Mouse (Mus musculus) ES-Bruce4 (cell line): Measurements from ENCODE around the gene Ndufs7. TPM values are rescaled to one million over a fixed set of nuclear protein-coding genes. Genes with fewer than 3 reads are reported as not detected.

Experiments used
- H3K27ac ChIP-seq: 2 replicates; pipeline ENCODE4 v1.5.1; 2012; ENCODE audit warnings: low read length, inconsistent platforms; ENCODE audit not compliant: insufficient read depth
- H3K27me3 ChIP-seq: 2 replicates; pipeline ENCODE4 v1.6.1; 2012; ENCODE audit warnings: mild to moderate bottlenecking, low read length, inconsistent platforms; ENCODE audit not compliant: control insufficient read depth, poor library complexity, insufficient read depth, severe bottlenecking
- H3K36me3 ChIP-seq: 2 replicates; pipeline ENCODE4 v1.6.1; 2012; ENCODE audit warnings: inconsistent platforms, mild to moderate bottlenecking, low read length, moderate library complexity; ENCODE audit not compliant: control insufficient read depth, poor library complexity, insufficient read depth, severe bottlenecking
- H3K4me1 ChIP-seq: one replicate; pipeline ENCODE4 v1.8.1; 2011; ENCODE audit warnings: low read length; ENCODE audit not compliant: control insufficient read depth, insufficient read depth
- H3K4me3 ChIP-seq: 2 replicates; pipeline ENCODE4 v1.5.1; 2011; ENCODE audit warnings: low read depth, mild to moderate bottlenecking, low read length
- H3K9ac ChIP-seq: 2 replicates; pipeline ENCODE4 v1.6.1; 2012; ENCODE audit warnings: low read depth, mild to moderate bottlenecking, inconsistent platforms; ENCODE audit not compliant: poor library complexity, severe bottlenecking
- H3K9me3 ChIP-seq: replicated peaks from 2 replicates; pipeline ENCODE4 v1.6.1; 2012; ENCODE audit warnings: mild to moderate bottlenecking, low read length, inconsistent platforms; ENCODE audit not compliant: control insufficient read depth, poor library complexity, insufficient read depth, severe bottlenecking
- CTCF ChIP-seq: IDR thresholded peaks from one replicate; pipeline ENCODE4 v1.8.1; 2011; ENCODE audit warnings: low read depth, low read length
- EP300 ChIP-seq: IDR thresholded peaks from 2 replicates; pipeline ENCODE4 v1.6.1; 2011; ENCODE audit warnings: low read depth, low read length; ENCODE audit not compliant: insufficient read depth
- POLR2A ChIP-seq: IDR thresholded peaks from one replicate; pipeline ENCODE4 v1.8.1; 2011; ENCODE audit warnings: low read length; ENCODE audit not compliant: insufficient read depth
- polyA plus RNA-seq: library from polyadenylated mRNA; stranded (reverse); fragments of >200 nt; gene quantifications from 2 replicates; pipeline ENCODE4 v1.2.4, GENCODE M21; 2011; ENCODE audit warnings: low read depth; ENCODE audit not compliant: missing spikeins, insufficient read depth, insufficient read length

Gene Ndufs7
- polyA plus RNA-seq = 63.9 and 72.8 TPM in 2 replicates

DNA sequence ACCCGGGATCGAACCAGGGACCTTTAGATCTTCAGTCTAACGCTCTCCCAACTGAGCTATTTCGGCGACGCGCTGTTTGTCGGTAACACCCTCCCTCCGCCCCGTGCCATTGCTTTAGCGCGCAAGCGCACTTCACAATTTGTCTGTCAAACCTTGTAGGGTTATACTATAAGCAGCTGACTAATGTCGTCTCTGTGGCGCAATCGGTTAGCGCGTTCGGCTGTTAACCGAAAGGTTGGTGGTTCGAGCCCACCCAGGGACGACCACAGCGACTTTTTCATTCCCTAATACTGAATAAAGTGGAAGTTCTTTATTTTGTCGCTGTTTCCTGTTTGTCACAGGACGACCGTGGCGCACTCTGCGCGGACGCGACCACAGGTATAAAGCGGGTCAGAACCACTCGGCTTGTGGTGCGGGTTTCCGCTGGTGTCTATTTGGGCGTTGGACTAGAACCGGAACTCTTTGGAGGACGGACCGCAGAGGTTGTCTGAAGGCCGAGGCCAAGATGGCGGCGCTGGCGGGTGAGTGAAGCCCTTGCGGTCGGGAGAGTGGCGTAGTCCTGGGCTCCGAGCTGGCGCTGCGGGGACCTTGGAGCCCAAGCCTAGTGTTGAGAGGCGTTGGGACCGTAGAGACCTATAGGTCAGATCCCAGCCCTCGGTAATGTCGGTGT lies at the start of gene Ndufs7:
Gene Ndufs7, plus strand, starts transcription at position 151 of the 670 bp plus-strand sequence.
- H3K9ac ChIP-seq = peak within 1 kb of the TSS; percentile 70

DNA sequence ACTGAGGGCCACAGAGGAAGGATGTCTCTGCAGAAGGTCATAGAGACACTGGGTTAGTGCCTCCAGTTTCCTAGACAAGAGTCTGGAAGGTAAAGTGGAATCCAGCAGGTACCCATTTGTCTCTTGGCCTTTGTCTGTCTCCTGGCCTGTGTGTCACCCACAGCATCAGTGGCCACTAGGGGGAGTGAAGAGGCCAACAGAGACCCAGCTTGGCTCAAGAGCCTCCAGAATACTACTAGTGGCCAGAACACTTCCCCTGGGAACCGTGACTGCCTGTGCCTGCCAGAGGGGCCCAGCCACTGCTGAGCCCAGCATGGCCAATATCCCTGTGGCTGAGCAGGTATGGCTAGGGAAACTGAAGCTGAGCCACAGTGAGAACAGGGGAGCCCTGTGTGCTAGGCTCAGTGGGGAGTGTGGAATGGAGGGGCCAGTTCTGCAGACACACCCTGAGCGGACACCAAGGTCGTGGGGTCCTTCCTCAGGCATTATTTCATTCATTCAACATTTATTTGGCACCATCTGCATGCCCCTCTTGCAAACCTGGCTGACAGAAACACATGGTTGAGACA lies 49.4 kb upstream of the Ndufs7 start:
- no peak overlapping the region for H3K9ac ChIP-seq
- H3K9me3 ChIP-seq = no peaks in the 10 kb centered on the region
- no peak overlapping the region for H3K27ac ChIP-seq
- no peaks in the 10 kb centered on the region for H3K36me3 ChIP-seq
- TF ChIP-seq POLR2A (no peak), CTCF (peak; percentile 88)
- no peak overlapping the region for H3K4me3 ChIP-seq
- no peaks in the 10 kb centered on the region for H3K27me3 ChIP-seq
- peaks cover 2% of the 10 kb centered on the region for H3K4me1 ChIP-seq

More for the DNA sequence above, at the start of gene Ndufs7:
- H3K4me1 ChIP-seq = peaks cover 1% of the 10 kb centered on the region
- H3K36me3 ChIP-seq = no peaks in the 10 kb centered on the region
- H3K4me3 ChIP-seq = peak within 1 kb of the TSS; percentile 95
- no peaks in the 10 kb centered on the region for H3K27me3 ChIP-seq
- no peaks in the 10 kb centered on the region for H3K9me3 ChIP-seq
- TF ChIP-seq EP300 (peak; percentile 71; the same call in 1 of the 2 replicates), POLR2A (peak; percentile 91), CTCF (no peak)
- peak within 1 kb of the TSS; percentile 37; the same call in 1 of the 2 replicates for H3K27ac ChIP-seq

DNA sequence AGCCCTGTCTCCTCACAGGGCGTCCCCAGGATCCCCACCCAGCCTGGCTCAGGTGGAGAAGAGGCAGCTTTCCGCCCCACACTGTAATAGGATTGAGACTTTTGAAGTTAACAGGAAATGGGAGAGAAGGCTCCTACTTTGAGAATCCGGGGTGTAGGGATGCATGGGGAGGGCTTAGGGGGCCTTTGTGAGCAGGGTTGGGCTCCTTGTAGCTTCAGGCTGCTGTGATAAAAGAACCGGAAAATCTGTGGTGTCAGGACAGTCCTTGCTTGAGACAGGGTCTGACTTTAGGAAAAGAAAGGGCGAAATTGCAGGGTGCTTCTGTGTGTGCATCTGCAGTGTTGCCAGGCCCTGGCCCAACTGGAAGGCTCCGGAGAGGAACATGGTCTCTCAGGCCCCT lies 48.4 kb upstream of the Ndufs7 start:
- Histone ChIP-seq H3K4me3 (peak overlapping the region; percentile 23; the same call in 1 of the 2 replicates), H3K4me1 (peaks cover 2% of the 10 kb centered on the region), H3K36me3 (no peaks in the 10 kb centered on the region), H3K27me3 (no peaks in the 10 kb centered on the region), H3K9ac (no peak overlapping the region), H3K27ac (no peak overlapping the region), H3K9me3 (no peaks in the 10 kb centered on the region)
- no peak for TF ChIP-seq EP300
- no peak for TF ChIP-seq POLR2A
- TF ChIP-seq CTCF = no peak

DNA sequence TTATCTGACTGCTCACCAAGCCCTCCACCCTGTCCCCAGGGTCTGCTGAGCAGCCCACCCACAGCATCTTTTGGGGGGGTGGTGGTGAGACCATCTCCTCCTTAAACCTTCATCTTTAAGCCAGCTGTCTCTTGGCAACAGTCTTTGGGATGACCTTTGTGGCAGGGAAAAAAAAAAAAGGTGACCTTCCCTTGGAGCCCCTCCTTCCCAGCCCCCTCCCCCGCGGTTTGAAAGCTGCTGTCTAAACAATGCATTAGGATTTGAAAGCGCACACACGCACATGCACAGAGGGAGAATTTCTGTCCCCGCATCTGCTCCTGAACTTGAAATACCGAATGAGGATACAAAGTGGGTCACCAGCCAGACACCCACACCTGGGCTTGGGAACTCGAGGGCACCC lies 44.9 kb upstream of the Ndufs7 start:
- H3K27me3 ChIP-seq = no peaks in the 10 kb centered on the region
- H3K4me3 ChIP-seq = no peak overlapping the region
- H3K36me3 ChIP-seq = no peaks in the 10 kb centered on the region
- peaks cover 2% of the 10 kb centered on the region for H3K4me1 ChIP-seq
- H3K9me3 ChIP-seq = no peaks in the 10 kb centered on the region
- TF ChIP-seq EP300 = no peak
- no peak for TF ChIP-seq POLR2A
- TF ChIP-seq CTCF = no peak
- H3K9ac ChIP-seq = no peak overlapping the region
- no peak overlapping the region for H3K27ac ChIP-seq

DNA sequence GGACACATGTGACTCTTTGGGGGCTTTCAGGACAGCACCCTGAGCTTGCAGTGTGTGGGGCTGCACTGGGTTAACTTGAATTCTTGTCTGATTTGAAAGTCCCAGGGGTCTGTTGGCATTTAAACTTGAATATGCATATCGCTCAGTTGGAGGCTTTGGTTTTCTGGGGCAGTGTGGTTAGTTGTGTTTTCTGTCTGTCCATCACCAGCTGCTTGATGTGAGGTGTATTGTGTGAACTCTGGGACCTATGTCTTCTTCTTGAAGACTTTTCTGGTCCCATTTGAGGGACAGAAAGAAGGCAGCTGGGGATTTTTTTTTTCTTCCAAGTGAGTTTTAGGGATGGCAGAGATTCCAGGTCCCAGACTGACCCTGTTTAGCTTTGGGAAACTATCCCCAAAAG lies 41.7 kb upstream of the Ndufs7 start:
- Histone ChIP-seq H3K27ac (no peak overlapping the region), H3K9me3 (no peaks in the 10 kb centered on the region), H3K9ac (no peak overlapping the region), H3K4me3 (no peak overlapping the region), H3K4me1 (peaks cover 2% of the 10 kb centered on the region), H3K36me3 (no peaks in the 10 kb centered on the region), H3K27me3 (no peaks in the 10 kb centered on the region)
- TF ChIP-seq EP300 (no peak), CTCF (no peak)

DNA sequence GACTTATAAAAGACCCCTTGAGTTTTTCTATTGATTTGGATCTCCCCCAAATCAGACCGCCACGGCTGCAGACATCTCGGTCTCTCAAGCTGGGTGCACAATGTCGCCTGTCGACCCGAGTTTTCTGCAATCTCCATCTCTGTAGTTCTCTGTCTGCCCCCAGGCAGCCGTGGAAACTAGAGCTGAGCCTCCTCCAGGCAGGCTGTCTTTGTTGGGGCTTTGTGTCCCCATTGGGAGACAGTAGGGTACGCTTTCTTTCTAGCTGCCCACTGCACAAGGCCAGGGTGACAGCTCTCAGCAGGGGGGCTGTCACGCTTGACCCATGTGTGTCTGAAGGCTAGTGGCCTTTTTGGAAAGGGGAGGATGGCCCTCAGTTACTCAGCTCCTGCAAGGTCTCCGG lies 41.2 kb upstream of the Ndufs7 start:
- Histone ChIP-seq H3K36me3 (no peaks in the 10 kb centered on the region), H3K4me3 (no peak overlapping the region), H3K9me3 (no peaks in the 10 kb centered on the region), H3K4me1 (peaks cover 2% of the 10 kb centered on the region), H3K9ac (no peak overlapping the region), H3K27ac (no peak overlapping the region), H3K27me3 (no peaks in the 10 kb centered on the region)
- TF ChIP-seq POLR2A (no peak), EP300 (no peak), CTCF (no peak)
